Mouse (Mus musculus): ENCODE results near the gene Tgm6. TPM values are rescaled to one million over a fixed set of nuclear protein-coding genes. Genes with fewer than 3 reads are reported as not detected.
A peak's percentile ranks its signal among the peaks of the same experiment; 100 is the strongest.

Gene Tgm6
- polyA plus RNA-seq, 1 experiment from 2014 or later = not detected

GRCm38 (mm10) chr2:130157231-130158087 lies 45.2 kb downstream of the Tgm6 start:
- Histone ChIP-seq H3K36me3 (ENCODE audit: insufficient read depth) (no peaks in the 10 kb centered on the region), H3K4me2 (no peak overlapping the region), H3K27ac (ENCODE audit: low read depth) (no peak overlapping the region), H3K4me1 (ENCODE audit: insufficient read depth) (no peaks in the 10 kb centered on the region), H3K27me3 (ENCODE audit: insufficient read depth, low read length) (no peaks in the 10 kb centered on the region), H3K4me3 (ENCODE audit: low read depth, low read length) (no peak overlapping the region), H3K9me3 (ENCODE audit: low read depth, low read length) (no peaks in the 10 kb centered on the region), H3K9ac (no peak overlapping the region)
- DNase-seq (no peak), ATAC-seq (ENCODE audit: insufficient read depth) (no peak)
- 64% methylated on average over 14 of the region's 14 CpGs for WGBS
- TF ChIP-seq CTCF (IDR thresholded peaks at IDR 0.05; ENCODE audit: low read depth) = no peak

GRCm38 (mm10) chr2:130158088-130158437 lies 45.8 kb downstream of the Tgm6 start:
- Histone ChIP-seq H3K9me3 (ENCODE audit: low read depth, low read length) (no peaks in the 10 kb centered on the region), H3K27me3 (ENCODE audit: insufficient read depth, low read length) (no peaks in the 10 kb centered on the region), H3K4me2 (no peak overlapping the region), H3K4me3 (ENCODE audit: low read depth, low read length) (no peak overlapping the region), H3K36me3 (ENCODE audit: insufficient read depth) (no peaks in the 10 kb centered on the region), H3K9ac (no peak overlapping the region), H3K4me1 (ENCODE audit: insufficient read depth) (no peaks in the 10 kb centered on the region), H3K27ac (ENCODE audit: low read depth) (no peak overlapping the region)
- no peak for TF ChIP-seq CTCF (IDR thresholded peaks at IDR 0.05; ENCODE audit: low read depth)
- ATAC-seq (ENCODE audit: insufficient read depth) (no peak), DNase-seq (no peak)
- WGBS = 58% methylated on average over 4 of the region's 4 CpGs

GRCm38 (mm10) chr2:130162701-130163100 lies 50.5 kb downstream of the Tgm6 start:
- TF ChIP-seq CTCF (IDR thresholded peaks at IDR 0.05; ENCODE audit: low read depth) = no peak
- no peaks in the 10 kb centered on the region for H3K27me3 ChIP-seq (ENCODE audit: insufficient read depth, low read length)
- DNase-seq = no peak
- ATAC-seq (ENCODE audit: insufficient read depth) = no peak
- H3K27ac ChIP-seq (ENCODE audit: low read depth) = no peak overlapping the region
- no peaks in the 10 kb centered on the region for H3K9me3 ChIP-seq (ENCODE audit: low read depth, low read length)
- no peak overlapping the region for H3K4me2 ChIP-seq
- H3K4me3 ChIP-seq (ENCODE audit: low read depth, low read length) = no peak overlapping the region
- peaks cover 16% of the 10 kb centered on the region for H3K36me3 ChIP-seq (ENCODE audit: insufficient read depth)
- H3K9ac ChIP-seq = no peak overlapping the region
- no peaks in the 10 kb centered on the region for H3K4me1 ChIP-seq (ENCODE audit: insufficient read depth)
- 68% methylated on average over 5 of the region's 5 CpGs for WGBS

GRCm38 (mm10) chr2:130166311-130167214 lies 54.3 kb downstream of the Tgm6 start:
- Histone ChIP-seq H3K36me3 (ENCODE audit: insufficient read depth) (peaks cover 51% of the 10 kb centered on the region), H3K27ac (ENCODE audit: low read depth) (no peak overlapping the region), H3K9me3 (ENCODE audit: low read depth, low read length) (no peaks in the 10 kb centered on the region), H3K9ac (no peak overlapping the region), H3K4me2 (no peak overlapping the region), H3K27me3 (ENCODE audit: insufficient read depth, low read length) (no peaks in the 10 kb centered on the region), H3K4me1 (ENCODE audit: insufficient read depth) (no peaks in the 10 kb centered on the region), H3K4me3 (ENCODE audit: low read depth, low read length) (no peak overlapping the region)
- ATAC-seq (ENCODE audit: insufficient read depth) (peak; percentile 60; the same call in 1 of the 2 replicates), DNase-seq (peak; percentile 73)
- peak; percentile 42 for TF ChIP-seq CTCF (IDR thresholded peaks at IDR 0.05; ENCODE audit: low read depth)
- WGBS = 63% methylated on average over 9 of the region's 9 CpGs

GRCm38 (mm10) chr2:130167861-130168260 lies 55.6 kb downstream of the Tgm6 start:
- ATAC-seq (ENCODE audit: insufficient read depth) = no peak
- 48% methylated on average over 3 of the region's 3 CpGs for WGBS
- DNase-seq = peak; percentile 88
- Histone ChIP-seq H3K4me3 (ENCODE audit: low read depth, low read length) (no peak overlapping the region), H3K27me3 (ENCODE audit: insufficient read depth, low read length) (no peaks in the 10 kb centered on the region), H3K27ac (ENCODE audit: low read depth) (no peak overlapping the region), H3K9ac (no peak overlapping the region), H3K4me2 (no peak overlapping the region), H3K36me3 (ENCODE audit: insufficient read depth) (peaks cover 64% of the 10 kb centered on the region), H3K9me3 (ENCODE audit: low read depth, low read length) (no peaks in the 10 kb centered on the region), H3K4me1 (ENCODE audit: insufficient read depth) (no peaks in the 10 kb centered on the region)
- peak; percentile 65 for TF ChIP-seq CTCF (IDR thresholded peaks at IDR 0.05; ENCODE audit: low read depth)

GRCm38 (mm10) chr2:130171674-130172073 lies 59.5 kb downstream of the Tgm6 start:
- H3K9me3 ChIP-seq (ENCODE audit: low read depth, low read length) = no peaks in the 10 kb centered on the region
- H3K36me3 ChIP-seq (ENCODE audit: insufficient read depth) = peaks cover 95% of the 10 kb centered on the region
- TF ChIP-seq CTCF (IDR thresholded peaks at IDR 0.05; ENCODE audit: low read depth) = no peak
- no peak overlapping the region for H3K9ac ChIP-seq
- 65% methylated on average over 2 of the region's 2 CpGs for WGBS
- H3K4me2 ChIP-seq = no peak overlapping the region
- DNase-seq (no peak), ATAC-seq (ENCODE audit: insufficient read depth) (no peak)
- H3K27me3 ChIP-seq (ENCODE audit: insufficient read depth, low read length) = no peaks in the 10 kb centered on the region
- H3K27ac ChIP-seq (ENCODE audit: low read depth) = no peak overlapping the region
- no peaks in the 10 kb centered on the region for H3K4me1 ChIP-seq (ENCODE audit: insufficient read depth)
- H3K4me3 ChIP-seq (ENCODE audit: low read depth, low read length) = no peak overlapping the region

- DNase-seq (no peak), ATAC-seq (ENCODE audit: insufficient read depth) (no peak)
- Histone ChIP-seq H3K9me3 (ENCODE audit: low read depth, low read length) (no peaks in the 10 kb centered on the region), H3K4me3 (ENCODE audit: low read depth, low read length) (peak overlapping the region; percentile 99; the same call in 1 of the 2 replicates), H3K27me3 (ENCODE audit: insufficient read depth, low read length) (no peaks in the 10 kb centered on the region), H3K9ac (peak overlapping the region; percentile 100; the same call in 1 of the 2 replicates), H3K4me1 (ENCODE audit: insufficient read depth) (no peaks in the 10 kb centered on the region), H3K27ac (ENCODE audit: low read depth) (no peak overlapping the region), H3K36me3 (ENCODE audit: insufficient read depth) (peaks cover 54% of the 10 kb centered on the region), H3K4me2 (peak overlapping the region; percentile 73)
- WGBS = 66% methylated on average over 8 of the region's 8 CpGs
- no peak for TF ChIP-seq CTCF (IDR thresholded peaks at IDR 0.05; ENCODE audit: low read depth)
These were observed 64.6 kb downstream of the Tgm6 start for GRCm38 (mm10) chr2:130176820-130177219.
